Mouse (Mus musculus): Measurements from ENCODE around the gene Gm20671.
"Not testable (repeated sequence)": the region's sequence is repeated elsewhere in the genome, so short reads cannot be mapped to it uniquely, and the experiment has no call there.

Gene Gm20671

DNA sequence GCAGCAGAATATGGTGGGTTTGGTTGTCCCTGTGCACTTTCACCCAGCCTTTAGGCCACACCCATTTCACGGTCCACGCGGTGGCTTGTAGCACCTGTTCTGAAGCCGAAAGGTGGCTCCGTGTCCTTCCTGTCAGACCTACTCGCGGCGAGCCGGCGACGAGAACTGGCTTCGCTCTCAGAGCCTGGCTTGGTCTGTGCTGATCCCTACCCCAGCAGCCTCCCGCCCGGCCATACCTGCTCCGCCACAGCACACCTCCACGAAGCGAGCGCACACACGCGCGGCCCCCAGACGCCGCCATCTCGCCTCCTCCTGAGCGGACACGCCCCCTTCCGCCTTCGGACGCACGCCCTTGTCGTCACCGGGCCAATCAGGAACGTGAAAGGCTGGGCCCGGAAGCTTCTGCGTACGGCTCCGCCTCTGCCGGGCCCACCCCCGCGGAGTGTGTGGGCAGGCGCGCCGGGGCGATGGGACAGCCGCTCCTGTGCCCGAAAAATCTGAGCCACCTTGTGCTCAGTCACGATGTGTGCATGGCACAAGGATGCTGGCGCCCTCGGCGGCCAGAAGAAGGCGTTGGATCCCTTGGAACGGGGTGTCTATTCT, 41.5 kb downstream of the Gm20671 start, which contains the start of gene Pisd:
Gene Pisd, minus strand, starts transcription at position 334 of the 603 bp plus-strand sequence.
- peak; percentile 94 for DNase-seq (ENCODE audit: low spot score)

DNA sequence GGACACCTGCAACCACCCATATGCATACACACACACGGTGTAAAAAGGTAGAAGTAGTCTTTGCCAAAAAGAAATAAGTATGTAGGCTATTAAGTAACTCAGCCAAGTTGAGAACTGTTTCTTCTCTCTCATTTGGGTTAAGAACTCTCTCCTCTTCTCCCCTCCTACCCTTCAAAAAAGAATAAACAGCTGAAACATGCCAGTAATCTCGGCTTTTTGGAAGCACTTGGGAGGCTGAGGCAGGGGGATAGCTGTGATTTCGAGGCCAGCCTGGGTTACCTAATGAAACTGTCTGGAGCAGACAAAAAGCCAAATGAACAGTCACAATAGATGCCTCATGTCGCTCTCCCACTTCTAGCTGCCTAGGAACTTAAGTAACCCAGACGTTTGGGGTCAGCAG, 42.2 kb downstream of the Gm20671 start:
- no peak for DNase-seq (ENCODE audit: low spot score)

DNA sequence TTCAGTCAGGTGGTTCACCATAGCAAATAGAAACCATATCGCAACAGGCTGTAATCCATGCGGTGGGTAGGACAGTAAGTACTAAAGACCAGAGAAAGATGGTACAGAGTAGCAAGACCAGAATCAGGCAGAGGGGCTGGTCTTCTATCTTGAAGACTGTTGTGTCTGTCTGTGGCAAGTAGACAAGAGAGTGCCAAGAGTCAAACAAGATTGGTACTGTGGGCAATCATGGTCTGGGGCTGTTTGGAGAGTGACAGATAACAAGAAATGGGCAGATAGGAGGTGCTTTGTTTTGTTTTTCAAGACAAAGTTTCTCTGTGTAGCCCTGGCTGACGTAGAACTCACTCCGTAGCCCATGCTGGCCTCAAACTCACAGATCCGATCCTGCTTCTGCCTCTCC, 45.3 kb downstream of the Gm20671 start:
- no peak for DNase-seq (ENCODE audit: low spot score)

DNA sequence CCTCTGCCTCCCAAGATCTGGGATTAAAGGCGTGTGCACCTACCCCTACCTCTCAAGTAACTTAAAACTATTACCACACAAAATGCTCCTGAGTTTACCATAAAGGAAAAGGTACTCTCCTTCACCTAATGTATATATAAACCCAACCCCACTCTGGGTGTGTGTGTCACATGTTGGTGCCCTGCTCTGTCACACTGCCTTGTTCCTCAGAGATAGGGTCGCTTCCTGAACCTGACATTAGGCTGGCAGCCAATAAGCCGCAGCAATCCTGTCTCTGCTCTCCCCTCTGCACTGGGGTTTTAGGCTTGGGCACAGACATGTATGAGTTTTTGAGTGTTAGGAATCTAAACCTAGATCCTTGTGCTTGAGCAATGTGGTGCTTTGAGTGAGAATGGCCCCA, 48.7 kb downstream of the Gm20671 start:
- DNase-seq (ENCODE audit: low spot score) = no peak

DNA sequence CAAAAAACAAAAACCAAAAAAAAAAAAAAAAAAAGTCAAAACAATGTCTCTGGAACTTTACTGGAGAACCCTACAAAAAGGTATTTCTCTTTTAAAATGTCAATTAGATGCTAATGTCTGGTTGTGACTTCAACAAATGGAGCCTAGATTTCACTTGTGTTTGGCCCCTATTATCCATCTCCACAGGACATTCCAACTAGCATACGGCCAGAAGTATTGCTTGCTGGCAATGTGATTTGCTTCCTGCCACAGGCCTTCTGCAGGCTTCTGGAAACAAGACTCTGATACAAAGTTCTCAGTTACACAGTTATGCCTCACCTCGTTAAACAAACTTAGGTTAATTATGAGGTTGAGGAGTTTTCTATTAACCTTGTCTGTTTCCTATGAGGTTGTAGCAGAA, 54.5 kb downstream of the Gm20671 start:
- no peak for DNase-seq (ENCODE audit: low spot score)

DNA sequence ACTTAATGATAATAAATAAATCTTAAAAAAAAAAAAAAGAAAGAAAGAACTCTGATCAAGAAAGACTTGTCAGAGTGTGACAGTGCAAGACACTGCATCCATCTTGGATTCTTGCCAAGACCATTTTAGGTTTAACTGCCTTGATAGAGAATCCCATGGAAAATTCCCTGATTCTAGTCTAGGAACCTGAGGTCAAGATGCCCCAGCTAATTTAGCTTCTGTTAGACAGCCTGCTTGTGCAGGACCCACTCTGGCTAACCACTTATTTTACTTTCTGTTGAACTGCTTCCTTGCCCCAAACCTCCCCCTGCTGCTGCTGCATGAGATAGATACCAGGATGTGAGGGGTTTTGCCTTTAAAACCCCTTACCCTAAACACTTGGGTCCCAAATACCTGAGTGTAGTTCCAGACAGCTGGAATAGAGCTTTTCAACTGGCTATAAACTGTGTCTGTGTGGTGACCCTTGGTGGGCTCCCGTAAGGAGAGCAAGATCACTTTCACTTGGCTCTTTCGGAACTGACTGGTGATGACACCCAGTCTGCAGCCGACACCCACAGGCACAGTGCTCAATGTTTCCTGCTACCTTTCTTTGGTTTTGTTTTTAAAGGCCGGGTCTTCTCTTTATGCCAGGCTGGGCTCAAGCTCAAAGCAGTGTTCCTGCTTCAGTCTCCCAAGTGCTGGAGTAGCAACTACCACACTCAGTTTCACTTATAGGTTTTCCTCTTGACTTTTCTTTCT, 59.1 kb downstream of the Gm20671 start:
- no peak for DNase-seq (ENCODE audit: low spot score)

DNA sequence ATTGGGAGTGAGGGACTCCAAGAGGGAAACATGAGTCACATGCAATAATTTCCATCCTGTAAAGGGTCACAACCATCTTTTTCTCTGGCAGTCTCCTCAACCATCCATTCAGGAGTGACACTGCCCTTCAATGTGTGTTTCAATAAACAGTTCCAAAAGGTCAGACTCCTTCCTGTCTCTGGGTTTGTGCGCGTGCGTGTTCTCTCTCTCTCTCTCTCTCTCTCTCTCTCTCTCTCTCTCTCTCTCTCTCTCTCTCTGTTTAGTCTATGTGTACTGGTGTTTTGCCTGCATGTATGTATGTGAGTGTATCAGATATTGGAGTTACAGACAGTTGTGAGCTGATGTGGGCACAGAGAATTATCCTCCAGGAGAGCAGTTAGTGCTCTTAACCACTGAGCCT, 59.9 kb downstream of the Gm20671 start:
- no peak for DNase-seq (ENCODE audit: low spot score)

DNA sequence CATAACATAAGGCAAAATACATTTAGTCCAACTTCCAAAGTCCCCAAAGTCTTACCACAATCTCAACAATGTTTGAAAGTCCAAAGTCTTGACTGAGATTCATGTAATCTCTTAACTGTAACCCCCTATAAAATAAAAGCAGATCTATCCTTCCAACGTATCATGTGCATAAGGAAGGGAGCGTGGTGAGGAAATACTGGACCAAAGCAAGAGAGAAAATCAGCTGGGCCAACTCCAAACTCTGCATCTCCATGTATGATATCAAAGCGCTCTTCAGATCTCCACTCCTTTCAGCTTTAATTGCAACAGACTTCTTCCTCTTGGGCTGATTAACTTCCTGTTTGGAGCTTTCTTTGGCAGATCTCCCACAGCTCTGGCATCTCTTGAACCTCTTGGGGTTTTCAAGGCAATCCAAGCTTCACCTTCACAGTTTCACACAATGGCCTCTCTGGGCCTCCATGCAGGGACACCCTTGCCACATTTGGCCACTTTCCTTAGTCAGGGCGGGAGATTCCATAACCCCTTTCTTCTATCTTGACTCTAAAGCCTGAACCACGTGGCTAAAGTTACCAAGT, 65.3 kb downstream of the Gm20671 start:
- peak; percentile 62 for DNase-seq (ENCODE audit: low spot score)

DNA sequence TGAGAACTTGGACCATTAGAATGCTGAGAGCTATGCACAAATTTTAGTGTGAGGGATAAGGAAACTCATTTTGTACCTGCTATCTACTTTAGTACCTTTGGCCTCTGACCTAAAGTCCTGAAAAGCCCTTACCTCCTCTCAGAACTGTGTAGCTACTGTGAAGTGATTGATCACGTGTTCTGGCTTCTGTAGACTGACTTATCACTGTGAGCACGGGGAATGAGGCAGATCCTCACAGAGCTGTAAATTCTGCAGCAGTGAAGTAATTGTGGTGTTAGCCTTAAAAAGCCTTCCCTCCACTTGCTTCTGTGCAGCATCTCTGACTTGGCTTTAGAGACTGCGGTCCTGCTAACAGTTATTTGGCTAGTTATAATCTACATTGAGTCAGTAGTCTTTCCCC, 66.1 kb downstream of the Gm20671 start:
- no peak for DNase-seq (ENCODE audit: low spot score)

DNA sequence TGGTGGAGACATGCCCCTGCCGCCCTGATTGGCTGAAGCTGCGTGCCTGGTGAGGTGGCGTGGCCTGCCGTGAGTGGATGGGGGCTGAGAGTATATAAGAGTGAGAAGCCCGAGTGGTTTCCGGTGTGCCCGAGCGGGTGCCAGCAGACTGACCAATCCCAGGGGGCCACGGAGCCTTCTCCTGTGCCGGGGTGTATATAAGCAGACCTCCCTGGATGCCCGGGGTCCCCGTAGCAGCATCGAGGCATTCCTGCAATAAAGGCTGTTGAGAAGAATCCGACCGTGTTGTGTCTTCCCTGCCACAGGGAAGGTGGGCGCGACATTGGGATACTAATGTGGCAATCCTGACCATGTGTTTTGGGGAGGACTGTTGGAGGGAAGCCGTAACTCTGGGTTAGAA, 66.6 kb downstream of the Gm20671 start:
- DNase-seq (ENCODE audit: low spot score) = not testable (repeated sequence)

DNA sequence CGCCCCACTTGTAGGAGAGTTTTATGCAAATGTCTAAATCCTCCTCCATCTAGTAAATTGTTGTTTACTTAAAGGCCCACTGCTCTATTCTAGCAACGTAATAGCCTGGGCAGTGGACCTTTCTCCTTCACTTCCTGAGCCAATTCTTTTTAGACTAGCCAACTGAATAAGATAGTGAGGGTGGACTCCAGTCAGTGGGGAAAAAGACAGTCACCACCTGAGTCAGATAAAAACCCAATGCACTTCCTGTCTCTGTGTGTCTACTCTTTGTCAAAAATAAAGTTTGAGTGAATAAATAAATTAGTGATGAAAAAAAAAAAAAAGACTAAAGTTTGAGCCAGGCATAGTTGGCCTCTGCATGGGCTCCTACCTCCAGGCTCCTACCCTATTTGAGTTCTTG, 67.2 kb downstream of the Gm20671 start:
- DNase-seq (ENCODE audit: low spot score) = no peak

DNA sequence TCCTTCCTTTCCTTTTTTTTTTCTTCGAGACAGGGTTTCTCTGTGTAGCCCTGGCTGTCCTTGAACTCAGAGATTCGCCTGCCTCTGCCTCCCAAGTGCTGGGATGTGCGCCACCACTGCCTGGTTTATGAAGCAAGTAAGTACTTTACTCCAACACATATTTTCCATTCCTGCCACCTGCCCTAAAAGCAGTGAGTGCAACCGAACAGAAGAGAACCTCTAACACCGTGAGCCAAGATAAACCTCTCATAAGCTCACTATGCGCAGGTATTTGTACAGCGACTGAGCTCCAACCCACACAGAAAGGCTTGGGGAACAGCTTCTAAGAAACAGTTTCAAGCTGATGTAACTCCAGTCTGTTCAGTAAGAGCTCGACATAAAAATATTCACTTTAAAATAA, 70.8 kb downstream of the Gm20671 start:
- no peak for DNase-seq (ENCODE audit: low spot score)

DNA sequence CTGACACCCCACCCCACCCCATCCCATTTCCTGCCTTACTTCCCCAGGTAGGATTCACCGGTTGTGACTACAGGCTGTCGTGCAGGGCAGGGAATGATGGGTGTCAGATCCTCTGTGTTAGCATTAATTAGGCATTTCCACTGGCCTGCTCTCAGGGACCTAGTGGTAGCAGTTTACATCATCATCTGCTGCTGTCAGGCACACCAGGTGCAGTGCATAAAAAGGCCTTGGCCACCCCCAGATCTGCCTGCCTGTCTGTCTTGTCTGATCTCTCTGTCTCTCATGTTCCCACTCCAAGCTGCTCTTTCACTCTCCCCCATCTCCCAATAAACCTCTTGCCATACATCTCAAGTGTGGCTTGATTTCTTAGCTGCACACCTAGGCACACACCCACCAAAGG, 75.2 kb downstream of the Gm20671 start:
- no peak for DNase-seq (ENCODE audit: low spot score)

DNA sequence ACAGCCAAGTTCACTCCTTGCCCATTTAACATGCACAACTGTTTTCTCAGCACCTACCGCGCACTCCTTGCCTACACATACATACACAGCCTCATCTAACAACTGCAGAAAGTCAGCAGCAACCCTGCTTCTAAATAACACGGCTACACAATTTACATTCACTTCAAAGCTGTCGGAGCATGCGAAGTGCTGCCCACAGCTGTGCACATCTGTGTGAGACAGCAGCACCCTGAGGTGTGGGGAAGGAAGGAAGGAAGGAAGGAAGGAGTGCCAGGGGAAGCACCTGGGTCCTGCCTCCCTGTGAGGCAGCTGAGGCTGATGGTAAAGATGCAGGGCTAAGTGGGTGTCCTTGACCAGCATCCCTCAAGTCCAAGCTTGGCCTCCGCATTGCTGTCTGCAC, 78.0 kb downstream of the Gm20671 start:
- DNase-seq (ENCODE audit: low spot score) = no peak

DNA sequence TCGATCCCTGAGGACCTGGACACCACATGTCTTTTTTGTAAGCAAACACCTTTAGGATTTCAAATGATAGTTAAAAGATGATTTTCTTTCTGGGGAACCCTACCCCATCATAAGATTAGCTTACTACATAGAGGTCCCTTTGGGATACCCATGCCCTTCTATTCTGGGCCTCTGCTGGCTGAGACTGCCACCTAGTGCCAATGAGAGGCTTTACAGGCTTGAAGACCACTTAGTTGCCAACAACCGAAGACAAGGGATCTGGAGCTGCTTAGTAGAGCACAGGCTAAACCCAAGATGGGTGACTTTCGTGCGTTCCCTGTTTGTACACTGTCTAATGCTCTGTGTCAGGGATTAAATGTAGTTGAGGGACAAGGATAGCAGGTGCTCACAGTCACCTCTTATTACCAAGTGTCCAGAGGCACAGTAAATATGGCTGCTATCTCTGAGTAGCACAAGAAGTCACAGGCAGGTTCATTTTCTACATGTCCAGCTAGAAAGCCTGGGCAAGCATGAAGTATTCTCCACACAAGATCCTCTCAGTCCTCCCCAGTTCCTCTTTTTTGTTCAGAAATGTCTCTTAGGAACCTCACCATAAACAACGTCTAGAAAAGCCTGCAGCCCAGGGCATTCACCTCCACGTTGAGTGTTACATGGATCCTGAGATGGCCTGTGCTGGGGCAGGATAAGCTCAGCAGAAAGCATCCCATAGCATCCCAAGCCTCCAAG, 79.1 kb downstream of the Gm20671 start:
- DNase-seq (ENCODE audit: low spot score) = peak; percentile 81

DNA sequence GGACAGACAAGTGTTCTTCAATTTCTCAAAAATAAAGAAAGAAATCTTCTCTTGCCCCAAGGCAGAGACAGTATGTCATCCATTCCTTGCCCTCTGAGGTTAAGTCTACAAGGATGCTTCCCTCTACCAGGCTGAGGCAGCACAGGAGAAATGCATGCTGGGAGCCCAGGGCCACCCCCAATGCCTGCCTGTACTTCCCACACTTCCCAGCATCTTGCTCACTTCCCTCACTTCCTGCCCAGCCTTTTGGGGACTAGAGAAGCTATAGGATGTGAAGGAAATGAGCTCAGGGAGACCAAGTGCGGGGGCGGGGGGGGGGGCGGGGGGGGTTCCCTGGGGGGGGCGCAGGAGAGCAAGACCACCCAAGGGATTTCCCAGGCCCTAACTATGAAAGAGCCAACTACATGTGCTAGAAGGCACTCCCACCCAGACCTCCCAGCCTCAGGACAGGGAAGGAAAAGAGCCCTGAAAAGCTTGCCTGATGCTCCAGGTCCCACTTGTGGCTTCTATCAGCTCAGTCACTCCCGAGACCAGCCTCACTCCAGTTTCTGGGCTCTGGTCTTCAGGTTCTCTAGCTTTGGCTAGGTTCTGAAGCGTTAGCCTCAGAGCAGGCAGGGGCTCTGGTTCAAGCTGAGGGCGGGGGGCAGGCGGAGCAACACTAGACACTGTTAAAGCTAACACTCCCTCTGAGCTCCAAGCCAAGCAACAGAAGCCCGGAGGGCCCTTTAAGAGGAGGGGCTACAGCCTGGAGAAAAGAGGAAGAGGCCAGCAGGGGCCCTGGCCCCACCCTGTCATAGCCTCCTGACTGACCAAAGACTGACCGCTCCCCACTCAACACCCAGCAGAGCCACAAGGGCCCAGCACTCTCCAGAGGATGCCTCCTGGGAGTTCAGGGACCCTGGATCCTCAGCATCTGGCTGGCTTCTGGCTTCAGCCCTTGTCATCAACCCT, 80.9 kb downstream of the Gm20671 start:
- peak; percentile 82 for DNase-seq (ENCODE audit: low spot score)

DNA sequence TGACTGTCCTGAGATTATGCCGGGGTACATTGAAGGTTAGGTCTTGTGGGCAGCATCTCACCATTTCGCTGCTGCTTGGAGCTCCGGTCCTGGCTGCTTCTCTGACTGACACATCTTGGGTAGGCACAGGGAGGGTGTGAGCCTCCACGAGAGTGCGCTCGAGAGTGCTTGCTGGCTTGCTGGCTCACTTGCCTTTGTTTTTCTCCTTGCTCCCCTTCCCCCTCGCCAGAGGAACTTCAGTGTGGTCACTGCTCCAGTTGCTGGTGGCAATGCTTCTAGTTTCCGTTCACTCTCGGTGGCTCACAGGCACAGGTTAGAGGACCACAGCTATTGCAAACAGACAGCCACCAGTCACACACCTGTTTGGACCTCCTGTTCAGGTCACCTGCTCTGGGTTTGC, 84.8 kb downstream of the Gm20671 start:
- DNase-seq (ENCODE audit: low spot score) = no peak

DNA sequence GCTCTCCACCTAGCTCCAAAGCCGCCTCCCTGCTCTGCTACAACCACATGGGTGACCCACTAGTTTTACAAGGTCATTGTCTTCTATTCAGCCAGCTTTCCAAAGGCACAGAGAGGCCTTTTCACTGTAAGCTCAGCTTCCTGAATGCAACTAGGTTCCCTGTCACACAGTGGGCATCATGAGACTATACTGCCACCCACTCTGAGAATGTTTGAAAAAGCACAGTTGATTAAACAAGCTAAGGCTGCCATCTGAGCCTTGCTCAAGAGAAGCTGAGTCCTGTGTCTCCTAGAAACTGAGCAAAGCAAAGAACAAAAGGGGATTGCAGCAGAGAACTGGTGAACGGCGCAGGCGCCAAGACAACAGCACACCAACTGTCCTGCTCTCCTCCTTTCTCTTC, 85.5 kb downstream of the Gm20671 start:
- DNase-seq (ENCODE audit: low spot score) = not testable (repeated sequence)

DNA sequence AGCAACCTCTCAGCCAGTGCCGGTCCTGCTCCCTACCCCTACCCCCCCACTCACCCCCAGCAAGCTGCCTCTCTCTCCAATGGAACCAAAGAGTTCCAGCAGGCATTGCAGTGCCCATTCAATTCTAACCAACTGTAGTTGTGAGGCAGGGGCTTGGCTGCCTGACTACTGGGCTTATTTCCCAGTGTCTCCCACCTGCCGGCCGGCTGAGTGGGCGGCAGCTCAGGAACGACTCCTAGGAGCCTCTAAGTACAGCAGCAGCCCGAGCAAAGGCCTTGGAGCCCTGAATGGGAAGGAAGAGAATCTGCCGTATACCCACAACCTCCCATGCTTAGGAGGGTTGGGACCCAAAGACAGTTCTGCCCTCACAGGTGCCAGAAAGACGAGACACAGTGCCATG, 86.1 kb downstream of the Gm20671 start:
- DNase-seq (ENCODE audit: low spot score) = not testable (repeated sequence)

DNA sequence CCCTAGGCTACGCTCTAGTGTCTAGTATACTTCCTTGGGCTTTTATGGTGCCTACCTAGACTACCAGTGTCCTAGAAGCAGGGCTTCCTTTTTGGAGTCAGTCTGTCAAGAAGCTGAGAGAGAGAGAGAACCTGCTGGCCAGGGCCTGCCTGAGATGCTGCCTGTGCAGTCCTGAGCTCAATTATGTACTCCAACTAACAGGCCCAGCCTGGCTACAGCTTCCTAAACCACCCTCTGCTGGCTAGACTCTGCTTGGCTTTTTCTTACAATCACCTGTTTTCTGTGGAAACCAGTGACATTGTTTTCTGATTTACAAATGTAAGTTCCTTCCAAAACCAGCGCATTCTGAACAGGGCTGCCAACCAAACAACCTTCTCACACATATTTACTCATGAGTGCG, 86.8 kb downstream of the Gm20671 start:
- no peak for DNase-seq (ENCODE audit: low spot score)

DNA sequence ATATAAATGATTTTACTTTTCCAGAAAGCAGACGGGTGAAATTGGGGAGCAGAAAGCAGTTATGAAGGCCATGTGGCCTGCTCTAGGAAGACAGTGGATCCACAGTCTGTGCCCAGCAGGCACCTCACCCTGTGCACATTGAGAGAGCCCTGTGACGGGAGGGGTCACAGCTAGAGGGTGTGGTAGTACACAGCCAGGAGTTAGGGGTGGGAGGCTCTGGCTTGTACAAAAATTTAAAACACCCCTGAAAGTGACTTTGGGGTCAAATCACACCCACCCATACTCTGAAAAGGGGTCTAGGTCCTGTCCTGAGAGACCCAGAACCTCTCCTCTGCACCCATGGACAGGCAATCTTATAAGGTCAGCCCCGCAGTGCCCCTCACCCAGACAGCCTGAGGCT, 90.1 kb downstream of the Gm20671 start:
- not testable (repeated sequence) for DNase-seq (ENCODE audit: low spot score)

DNA sequence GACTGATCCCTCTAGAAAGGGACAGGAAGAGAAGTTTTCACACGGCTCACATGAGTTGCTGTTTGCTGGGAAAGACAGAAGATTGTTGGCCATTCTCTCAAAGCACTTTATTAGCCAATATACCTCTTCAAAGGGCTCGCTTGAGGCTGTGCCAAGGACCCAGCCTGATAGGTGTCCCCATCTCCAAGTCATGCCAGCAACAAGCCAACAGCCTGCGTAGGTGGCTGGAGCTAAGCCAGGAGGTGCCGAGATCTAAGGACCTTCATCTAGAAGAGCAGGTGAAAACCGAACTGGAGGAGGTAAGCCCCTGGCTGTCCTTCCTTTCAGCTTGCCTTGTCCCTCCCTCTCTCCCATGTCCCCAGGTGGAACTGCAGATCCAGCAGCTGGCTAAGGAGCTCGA, 91.1 kb downstream of the Gm20671 start:
- DNase-seq (ENCODE audit: low spot score) = no peak

Measured in adipocyte (in vitro differentiated cells).